Mouse (Mus musculus) limb, embryonic 14.5 days (tissue): ENCODE measurements around the gene Vmn1r214. TPM values are rescaled to one million over a fixed set of nuclear protein-coding genes. Genes with fewer than 3 reads are reported as not detected.

Experiments used
- ATAC-seq: fragments of 200-750 bp; cut with Nextera tagmentation; 2 replicates; pipeline ENCODE4 v1.8.0; 2017; ENCODE audit warnings: low read depth, moderate number of reproducible peaks, moderate TSS enrichment; ENCODE audit not compliant: low FRiP score
- DNase-seq: peaks from one replicate; pipeline ENCODE4 v3.0.0-alpha.2; 2015; ENCODE audit warnings: low spot score
- H3K27ac ChIP-seq: fragments of 300-500 bp; sonication (generic); replicated peaks from 2 replicates; pipeline ENCODE4 v1.5.1; 2014; ENCODE audit warnings: low read depth, mild to moderate bottlenecking, low read length, moderate library complexity, mixed read lengths
- H3K27me3 ChIP-seq: fragments of 300-500 bp; sonication (generic); 2 replicates; pipeline ENCODE4 v1.6.1; 2014; ENCODE audit warnings: low read length, mixed read lengths; ENCODE audit not compliant: control insufficient read depth, insufficient read depth
- H3K36me3 ChIP-seq: fragments of 300-500 bp; sonication (generic); 2 replicates; pipeline ENCODE4 v1.6.1; 2014; ENCODE audit warnings: mild to moderate bottlenecking, low read length, moderate library complexity, mixed read lengths; ENCODE audit not compliant: control insufficient read depth, insufficient read depth
- H3K4me1 ChIP-seq: fragments of 300-500 bp; sonication (generic); 2 replicates; pipeline ENCODE4 v1.6.1; 2014; ENCODE audit warnings: antibody characterized with exemption, low read length, mixed read lengths; ENCODE audit not compliant: control insufficient read depth, insufficient read depth
- H3K4me2 ChIP-seq: fragments of 300-500 bp; sonication (generic); replicated peaks from 2 replicates; pipeline ENCODE4 v1.6.1; 2014; ENCODE audit warnings: low read depth, mild to moderate bottlenecking, low read length, moderate library complexity; ENCODE audit not compliant: severe bottlenecking
- H3K4me3 ChIP-seq: fragments of 300-500 bp; sonication (generic); replicated peaks from 2 replicates; pipeline ENCODE4 v1.5.1; 2014; ENCODE audit warnings: low read length
- H3K9ac ChIP-seq: fragments of 300-500 bp; sonication (generic); 2 replicates; pipeline ENCODE4 v1.6.1; 2014; ENCODE audit warnings: mild to moderate bottlenecking, low read depth, low read length, moderate library complexity; ENCODE audit not compliant: severe bottlenecking
- H3K9me3 ChIP-seq: fragments of 300-500 bp; sonication (generic); 2 replicates; pipeline ENCODE4 v1.6.1; 2016; ENCODE audit warnings: low read length; ENCODE audit not compliant: control insufficient read depth
- POLR2A ChIP-seq: fragments of 200-500 bp; IDR thresholded peaks from 2 replicates; pipeline ENCODE4 v1.8.0; 2012; ENCODE audit warnings: inconsistent platforms, mild to moderate bottlenecking, moderate library complexity, borderline replicate concordance; ENCODE audit not compliant: insufficient read depth, insufficient read length; ENCODE audit errors: extremely low read depth
- WGBS: fragments of 180-500 bp; shearing (Covaris S2); extraction: QIAGEN DNeasy Blood & Tissue Kit; methylation state at CpG from one replicate; pipeline ENCODE4 v1.1.7; 2014; 5-methylcytosine and 5-hydroxymethylcytosine counted together
- polyA plus RNA-seq, 2 experiments: library from polyadenylated mRNA; depleted of rRNA in 1 of 2; stranded (reverse) in 1 of 2; unstranded in 1 of 2; fragments of >200 nt; fragmentation: Nextera tagmentation in 1 of 2; extraction: Ambion mirVana in 1 of 2; gene quantifications; 2 replicates each; pipeline versions ENCODE4 v1.2.1 to v1.2.3; 2012 to 2014

Gene Vmn1r214
- polyA plus RNA-seq (2012; rRNA removed) (not detected in 2 replicates), polyA plus RNA-seq (2014; fragmentation: Nextera tagmentation; extraction: Ambion mirVana) (not detected in 2 replicates)

DNA sequence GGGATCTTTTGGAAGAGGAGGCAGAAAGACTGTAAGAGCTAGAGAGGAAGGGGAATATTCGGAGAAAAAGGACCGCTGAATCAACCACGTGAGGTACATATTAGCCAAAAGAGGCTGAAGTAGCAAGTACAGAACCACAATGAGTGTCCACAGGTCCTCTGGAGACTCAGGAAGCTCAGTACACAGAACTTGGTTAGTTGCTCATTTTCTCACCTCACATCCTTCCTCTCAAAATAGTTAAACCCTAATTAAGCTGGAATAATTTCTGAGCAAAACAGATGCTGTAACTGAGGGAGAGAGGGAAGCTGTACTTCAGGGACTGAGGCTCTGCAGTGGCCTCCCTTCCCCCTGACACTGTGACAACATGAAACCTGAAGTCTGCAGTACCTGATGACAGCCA is at the start of gene Vmn1r214:
Gene Vmn1r214, plus strand, starts transcription at position 301 of the 400 bp plus-strand sequence.
- no peak within 1 kb of the TSS for H3K4me2 ChIP-seq
- H3K27ac ChIP-seq, result no peak within 1 kb of the TSS
- H3K4me1 ChIP-seq, result no peaks in the 10 kb centered on the region
- whole genome bisulfite sequencing, result 88% methylated on average over 3 of the region's 3 CpGs
- H3K36me3 ChIP-seq, result no peaks in the 10 kb centered on the region
- no peak within 1 kb of the TSS for H3K4me3 ChIP-seq
- no peaks in the 10 kb centered on the region for H3K27me3 ChIP-seq
- DNase-seq (no peak), ATAC-seq (no peak)
- TF ChIP-seq POLR2A, result no peak
- H3K9ac ChIP-seq, result no peak within 1 kb of the TSS
- H3K9me3 ChIP-seq, result no peaks in the 10 kb centered on the region

DNA sequence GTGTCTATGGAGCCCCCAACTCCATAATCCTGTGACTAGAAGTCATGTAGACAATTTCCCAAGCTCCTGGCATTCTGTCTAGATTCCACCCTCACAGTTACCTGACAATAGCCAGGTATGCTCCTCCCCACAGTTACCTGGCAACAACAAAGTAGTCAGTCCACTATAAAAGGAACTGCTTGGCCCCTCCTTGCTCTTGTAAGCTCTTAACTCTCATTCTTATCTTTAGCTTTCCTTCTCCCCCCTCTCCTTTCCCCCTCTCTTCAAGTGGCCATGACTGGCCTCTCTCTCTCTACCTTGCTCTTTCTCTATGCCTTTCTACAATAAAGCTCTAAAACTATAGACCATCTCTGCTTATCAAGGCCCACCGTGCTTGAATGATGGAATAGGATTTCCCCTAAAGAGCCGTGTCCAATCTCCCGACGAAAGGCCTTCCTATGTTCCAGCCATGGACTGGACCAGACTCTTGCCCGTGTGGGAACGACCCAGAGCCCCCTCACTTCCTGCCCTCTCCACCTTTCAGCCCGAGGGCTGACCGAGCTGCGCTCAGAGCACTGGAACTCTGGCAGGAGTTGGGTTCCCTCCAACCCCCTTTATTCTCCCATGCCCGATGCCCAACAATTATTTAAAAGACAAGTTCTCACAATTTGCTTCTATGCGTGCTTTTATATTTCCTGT is 39.9 kb upstream of the Vmn1r214 start:
- H3K27me3 ChIP-seq, result no peaks in the 10 kb centered on the region
- H3K4me1 ChIP-seq, result no peaks in the 10 kb centered on the region
- no peak overlapping the region for H3K27ac ChIP-seq
- no peak for TF ChIP-seq POLR2A
- no peak overlapping the region for H3K4me3 ChIP-seq
- no peaks in the 10 kb centered on the region for H3K9me3 ChIP-seq
- no peak overlapping the region for H3K9ac ChIP-seq
- H3K4me2 ChIP-seq, result no peak overlapping the region
- 83% methylated on average over 11 of the region's 11 CpGs for WGBS
- DNase-seq (no peak), ATAC-seq (no peak)
- no peaks in the 10 kb centered on the region for H3K36me3 ChIP-seq

DNA sequence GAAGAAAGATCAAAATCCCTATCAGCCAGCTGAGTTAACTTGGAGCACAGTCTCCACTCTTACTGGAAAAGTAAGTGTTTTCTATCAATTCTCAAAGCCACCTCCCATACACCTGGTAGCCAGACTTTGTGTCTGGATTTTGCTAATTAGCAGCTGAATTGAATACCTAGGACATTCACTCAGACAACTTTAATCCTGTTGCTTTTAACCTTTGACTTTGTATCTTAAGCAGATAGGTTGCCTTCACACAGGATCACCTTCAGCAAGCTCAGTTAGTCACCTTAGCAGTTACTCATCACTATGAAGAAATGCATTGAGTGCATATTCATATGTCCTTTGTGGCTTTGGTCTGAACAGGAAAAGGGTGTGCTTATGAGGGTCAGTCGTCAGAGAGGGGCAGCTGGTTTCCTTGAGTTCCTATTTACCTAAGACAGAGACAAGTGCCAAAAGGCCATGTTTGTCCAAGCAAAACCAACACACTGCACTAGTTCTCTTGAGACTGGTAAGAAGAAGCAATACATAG is 38.0 kb upstream of the Vmn1r214 start:
- no peak overlapping the region for H3K4me2 ChIP-seq
- ATAC-seq (no peak), DNase-seq (no peak)
- no peaks in the 10 kb centered on the region for H3K36me3 ChIP-seq
- WGBS, result 48% methylated on average over 1 of the region's 1 CpGs
- H3K9ac ChIP-seq, result no peak overlapping the region
- no peaks in the 10 kb centered on the region for H3K27me3 ChIP-seq
- no peak overlapping the region for H3K27ac ChIP-seq
- no peak overlapping the region for H3K4me3 ChIP-seq
- no peak for TF ChIP-seq POLR2A
- no peaks in the 10 kb centered on the region for H3K9me3 ChIP-seq
- no peaks in the 10 kb centered on the region for H3K4me1 ChIP-seq

DNA sequence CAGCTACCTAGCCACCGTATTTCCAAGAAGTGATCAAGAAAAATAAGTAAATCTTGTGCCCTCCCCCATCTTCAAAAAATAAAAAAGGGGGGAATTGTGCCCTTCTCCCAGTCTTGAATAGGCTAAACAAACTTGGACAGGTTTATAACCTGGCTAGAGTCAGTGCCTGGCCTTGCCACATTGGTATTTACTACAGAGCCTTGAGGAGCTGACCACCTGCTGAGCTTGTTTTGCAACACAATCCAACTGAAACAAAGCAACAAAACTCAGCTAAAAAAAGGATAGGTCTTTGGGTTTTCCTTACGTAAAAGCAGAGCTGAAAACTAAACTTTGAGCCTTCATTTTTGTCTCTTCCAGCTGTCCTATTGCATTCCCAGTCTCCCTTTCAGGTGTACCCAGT is 37.5 kb upstream of the Vmn1r214 start:
- WGBS, result 63% methylated on average over 2 of the region's 2 CpGs
- no peak overlapping the region for H3K27ac ChIP-seq
- TF ChIP-seq POLR2A, result no peak

DNA sequence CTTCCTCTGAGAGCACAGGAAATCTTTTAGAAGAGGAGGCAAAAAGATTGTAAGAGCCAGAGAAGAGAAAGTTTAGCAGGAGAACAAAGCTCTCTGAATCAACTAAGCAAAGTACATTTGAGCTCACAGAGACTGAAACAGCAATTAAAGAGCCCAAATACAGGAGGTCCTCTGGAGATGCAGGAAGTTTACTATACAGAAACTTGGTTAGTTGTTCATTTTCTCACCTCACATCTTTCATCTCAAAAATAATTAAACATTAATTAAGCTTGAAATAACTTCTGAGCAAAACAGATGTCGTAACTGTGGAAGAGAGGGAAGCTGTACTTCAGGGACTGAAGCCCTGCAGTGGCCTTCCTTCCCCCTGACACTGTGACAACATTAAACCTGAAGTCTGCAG is 22.9 kb upstream of the Vmn1r214 start, which contains the start of gene Vmn1r213:
Gene Vmn1r213, plus strand, starts transcription at position 301 of the 400 bp plus-strand sequence.
- no peak for ATAC-seq
- WGBS, result 74% methylated on average over 1 of the region's 1 CpGs
- no peak within 1 kb of the TSS for H3K4me3 ChIP-seq
- no peak for DNase-seq
- H3K4me2 ChIP-seq, result no peak within 1 kb of the TSS
- H3K27ac ChIP-seq, result no peak within 1 kb of the TSS
- no peaks in the 10 kb centered on the region for H3K9me3 ChIP-seq
- H3K9ac ChIP-seq, result no peak within 1 kb of the TSS
- no peak for TF ChIP-seq POLR2A
- H3K36me3 ChIP-seq, result no peaks in the 10 kb centered on the region
- H3K4me1 ChIP-seq, result no peaks in the 10 kb centered on the region
- H3K27me3 ChIP-seq, result no peaks in the 10 kb centered on the region

More for the DNA sequence above, 37.5 kb upstream of the Vmn1r214 start:
- Histone ChIP-seq H3K9ac (no peak overlapping the region), H3K4me2 (no peak overlapping the region), H3K9me3 (no peaks in the 10 kb centered on the region), H3K4me1 (no peaks in the 10 kb centered on the region), H3K36me3 (no peaks in the 10 kb centered on the region), H3K4me3 (no peak overlapping the region), H3K27me3 (no peaks in the 10 kb centered on the region)
- DNase-seq (no peak), ATAC-seq (no peak)
